Mouse (Mus musculus) MEL (cell line): ENCODE measurements at regions not wholly inside any gene's neighbourhood (a gene's known extent, or its start where the extent isn't known, plus 50 kb on each side); places are given as distances from the start of the nearest gene placed in this dataset.

ENCODE experiments used
- DNase-seq: peaks from one replicate; pipeline ENCODE4 v3.0.0; 2011; ENCODE audit warnings: low read depth, low spot score
- H3K27ac ChIP-seq: 2 replicates; pipeline ENCODE4 v1.5.1; 2012; ENCODE audit warnings: low read depth, mild to moderate bottlenecking, control low read depth, low read length, moderate library complexity; ENCODE audit not compliant: control insufficient read depth
- H3K27me3 ChIP-seq, 2 experiments: fragments of 150-350 bp in 1 of 2; sonication (generic) in 1 of 2; 2 replicates each; pipeline ENCODE4 v1.6.1; 2012; ENCODE audit warnings: low read length in 2 of 2, mild to moderate bottlenecking in 2 of 2, improper control_type of control experiment in 1 of 2, moderate library complexity in 1 of 2; ENCODE audit not compliant: insufficient read depth in 2 of 2, control insufficient read depth in 1 of 2
- H3K36me3 ChIP-seq, 2 experiments: 2 replicates each; pipeline ENCODE4 v1.6.1; 2012 to 2014; ENCODE audit warnings: low read length in 2 of 2, improper control_type of control experiment in 1 of 2, inconsistent platforms in 1 of 2, mild to moderate bottlenecking in 1 of 2; ENCODE audit not compliant: insufficient read depth in 2 of 2, control insufficient read depth in 1 of 2
- H3K4me1 ChIP-seq, 2 experiments: fragments of 150-350 bp in 1 of 2; sonication (generic) in 1 of 2; 2 replicates each; pipeline ENCODE4 v1.6.1; 2012; ENCODE audit warnings: low read length in 2 of 2, improper control_type of control experiment in 1 of 2, mild to moderate bottlenecking in 1 of 2; ENCODE audit not compliant: insufficient read depth in 2 of 2, control insufficient read depth in 1 of 2
- H3K4me3 ChIP-seq, 2 experiments: fragments of 150-350 bp in 1 of 2; sonication (generic) in 1 of 2; 2 replicates each; pipeline ENCODE4 v1.5.1; 2012; ENCODE audit warnings: low read depth in 2 of 2, low read length in 2 of 2, mild to moderate bottlenecking in 2 of 2, moderate library complexity in 2 of 2, control low read depth in 1 of 2, improper control_type of control experiment in 1 of 2; ENCODE audit not compliant: control insufficient read depth in 1 of 2, insufficient read depth in 1 of 2
- H3K79me2 ChIP-seq: 2 replicates; pipeline ENCODE4 v1.6.1; 2012; ENCODE audit warnings: mild to moderate bottlenecking, low read length, moderate library complexity; ENCODE audit not compliant: control insufficient read depth, poor library complexity, insufficient read depth
- H3K9ac ChIP-seq: 2 replicates; pipeline ENCODE4 v1.6.1; 2012; ENCODE audit warnings: low read depth, mild to moderate bottlenecking, control low read depth, low read length, moderate library complexity; ENCODE audit not compliant: control insufficient read depth, poor library complexity, severe bottlenecking
- H3K9me3 ChIP-seq: fragments of 150-350 bp; sonication (generic); replicated peaks from 2 replicates; pipeline ENCODE4 v1.6.1; 2012; ENCODE audit warnings: mild to moderate bottlenecking, low read length, improper control_type of control experiment, moderate library complexity; ENCODE audit not compliant: insufficient read depth
- BHLHE40 ChIP-seq: IDR thresholded peaks from 2 replicates; pipeline ENCODE4 v1.6.1; 2012; ENCODE audit warnings: low read depth, mild to moderate bottlenecking, inconsistent platforms, low read length, improper control_type of control experiment, borderline replicate concordance
- CHD1 ChIP-seq: IDR thresholded peaks from 2 replicates; pipeline ENCODE4 v1.6.1; 2012; ENCODE audit warnings: low read depth, mild to moderate bottlenecking, inconsistent platforms, low read length, improper control_type of control experiment
- CHD2 ChIP-seq: IDR thresholded peaks from 2 replicates; pipeline ENCODE4 v1.6.1; 2011; ENCODE audit warnings: low read length, improper control_type of control experiment
- CTCF ChIP-seq, 3 experiments: IDR thresholded peaks in 2 of 3; conservative IDR thresholded peaks in 1 of 3; 2 replicates each; pipeline ENCODE4 v1.5.1; 2011 to 2012; ENCODE audit warnings: low read length in 3 of 3, low read depth in 2 of 3, mild to moderate bottlenecking in 2 of 3, improper control_type of control experiment in 1 of 3, inconsistent platforms in 1 of 3, mixed read lengths in 1 of 3, moderate library complexity in 1 of 3; ENCODE audit not compliant: control insufficient read depth in 1 of 3, insufficient read depth in 1 of 3, poor library complexity in 1 of 3, severe bottlenecking in 1 of 3
- ELF1 ChIP-seq: IDR thresholded peaks from 2 replicates; pipeline ENCODE4 v1.6.1; 2014; ENCODE audit warnings: low read depth, mild to moderate bottlenecking, inconsistent platforms, low read length, improper control_type of control experiment, moderate library complexity
- ETS1 ChIP-seq: IDR thresholded peaks from 2 replicates; pipeline ENCODE4 v1.6.1; 2012; ENCODE audit warnings: low read depth, mild to moderate bottlenecking, inconsistent platforms, low read length, improper control_type of control experiment, moderate library complexity
- GABPA ChIP-seq: IDR thresholded peaks from 2 replicates; pipeline ENCODE4 v1.6.1; 2012; ENCODE audit warnings: low read depth, mild to moderate bottlenecking, inconsistent platforms, low read length, improper control_type of control experiment, moderate library complexity
- HCFC1 ChIP-seq: IDR thresholded peaks from 2 replicates; pipeline ENCODE4 v1.6.1; 2012; ENCODE audit warnings: low read depth, mild to moderate bottlenecking, inconsistent platforms, low read length, improper control_type of control experiment, moderate library complexity
- JUND ChIP-seq: IDR thresholded peaks from 2 replicates; pipeline ENCODE4 v1.6.1; 2011; ENCODE audit warnings: low read depth, mild to moderate bottlenecking, improper control_type of control experiment, low read length
- MAFK ChIP-seq: IDR thresholded peaks from 2 replicates; pipeline ENCODE4 v1.6.1; 2011; ENCODE audit warnings: low read depth, mild to moderate bottlenecking, low read length, improper control_type of control experiment, borderline replicate concordance
- MAX ChIP-seq: IDR thresholded peaks from 2 replicates; pipeline ENCODE4 v1.6.1; 2011; ENCODE audit warnings: low read length, improper control_type of control experiment
- MAZ ChIP-seq: IDR thresholded peaks from 2 replicates; pipeline ENCODE4 v1.6.1; 2012; ENCODE audit warnings: low read depth, mild to moderate bottlenecking, inconsistent platforms, low read length, improper control_type of control experiment
- MEF2A ChIP-seq: IDR thresholded peaks from 2 replicates; pipeline ENCODE4 v1.6.1; 2014; ENCODE audit warnings: low read depth, mild to moderate bottlenecking, inconsistent platforms, low read length, improper control_type of control experiment; ENCODE audit not compliant: poor library complexity, insufficient replicate concordance, severe bottlenecking; ENCODE audit errors: extremely low read depth
- MXI1 ChIP-seq: IDR thresholded peaks from 2 replicates; pipeline ENCODE4 v1.6.1; 2011; ENCODE audit warnings: mild to moderate bottlenecking, low read depth, low read length, improper control_type of control experiment
- MYC ChIP-seq: IDR thresholded peaks from 2 replicates; pipeline ENCODE4 v1.6.1; 2011; ENCODE audit warnings: low read depth, mild to moderate bottlenecking, low read length, improper control_type of control experiment, moderate library complexity
- POLR2A ChIP-seq, 2 experiments: IDR thresholded peaks; 2 replicates each; pipeline ENCODE4 v1.6.1; 2011 to 2012; ENCODE audit warnings: low read length in 2 of 2, mild to moderate bottlenecking in 2 of 2, control low read depth in 1 of 2, improper control_type of control experiment in 1 of 2, low read depth in 1 of 2, moderate library complexity in 1 of 2; ENCODE audit not compliant: control insufficient read depth in 1 of 2, insufficient read depth in 1 of 2, poor library complexity in 1 of 2
- POLR2AphosphoS5 ChIP-seq: IDR thresholded peaks from 2 replicates; pipeline ENCODE4 v1.6.1; 2012; ENCODE audit warnings: low read depth, borderline replicate concordance, mild to moderate bottlenecking, inconsistent platforms, low read length, moderate library complexity, mixed read lengths
- RAD21 ChIP-seq: IDR thresholded peaks from 2 replicates; pipeline ENCODE4 v1.6.1; 2011; ENCODE audit warnings: mild to moderate bottlenecking, low read depth, low read length, improper control_type of control experiment
- TAL1 ChIP-seq: IDR thresholded peaks from 2 replicates; pipeline ENCODE4 v1.6.1; 2012; ENCODE audit warnings: mild to moderate bottlenecking, inconsistent platforms, low read length, moderate library complexity, mixed read lengths
- USF1 ChIP-seq: IDR thresholded peaks from 2 replicates; pipeline ENCODE4 v1.6.1; 2014; ENCODE audit warnings: low read depth, mild to moderate bottlenecking, inconsistent platforms, low read length, improper control_type of control experiment, moderate library complexity
- USF2 ChIP-seq, 2 experiments: IDR thresholded peaks; 2 replicates each; pipeline ENCODE4 v1.6.1; 2011 to 2012; ENCODE audit warnings: improper control_type of control experiment in 2 of 2, low read length in 2 of 2, borderline replicate concordance in 1 of 2, inconsistent platforms in 1 of 2, low read depth in 1 of 2, mild to moderate bottlenecking in 1 of 2; ENCODE audit not compliant: insufficient read depth in 1 of 2
- ZC3H11A ChIP-seq: IDR thresholded peaks from 2 replicates; pipeline ENCODE4 v1.6.1; 2012; ENCODE audit warnings: low read depth, mild to moderate bottlenecking, inconsistent platforms, low read length, improper control_type of control experiment
- ZKSCAN1 ChIP-seq: IDR thresholded peaks from 2 replicates; pipeline ENCODE4 v1.6.1; 2012; ENCODE audit warnings: low read depth, mild to moderate bottlenecking, inconsistent platforms, low read length, improper control_type of control experiment, moderate library complexity

- TF ChIP-seq MAZ (no peak), ETS1 (no peak), ELF1 (no peak), MXI1 (no peak), MAFK (no peak), USF2 (IDR thresholded peaks at IDR 0.05; ENCODE audit: borderline replicate concordance in 1 of 2, insufficient read depth in 1 of 2, low read depth in 1 of 2, low read length in 2 of 2) (no peak), USF1 (no peak), ZC3H11A (no peak)
- H3K4me1 ChIP-seq = no peaks in the 10 kb centered on the region
- no peaks in the 10 kb centered on the region for H3K79me2 ChIP-seq
- no peaks in the 10 kb centered on the region for H3K27me3 ChIP-seq
- no peak overlapping the region for H3K27ac ChIP-seq
- H3K9me3 ChIP-seq = no peaks in the 10 kb centered on the region
- H3K9ac ChIP-seq = no peak overlapping the region
- no peaks in the 10 kb centered on the region for H3K36me3 ChIP-seq
- DNase-seq = no peak
- H3K4me3 ChIP-seq = no peak overlapping the region
Observed at GRCm38 (mm10) chr8:98377743-98378142, 1038.5 kb downstream of the Cdh8 start.

- Histone ChIP-seq H3K36me3 (no peaks in the 10 kb centered on the region), H3K27me3 (no peaks in the 10 kb centered on the region), H3K79me2 (no peaks in the 10 kb centered on the region), H3K9me3 (no peaks in the 10 kb centered on the region), H3K4me1 (no peaks in the 10 kb centered on the region), H3K27ac (no peak overlapping the region), H3K9ac (no peak overlapping the region), H3K4me3 (no peak overlapping the region)
- TF ChIP-seq GABPA (no peak), BHLHE40 (no peak), CHD1 (no peak), RAD21 (no peak), CHD2 (no peak), CTCF (IDR thresholded peaks at IDR 0.05 in 2 of 3, conservative IDR thresholded peaks at IDR 0.05 in 1 of 3; ENCODE audit: control insufficient read depth in 1 of 3, insufficient read depth in 1 of 3, low read depth in 2 of 3, low read length in 3 of 3, poor library complexity in 1 of 3, severe bottlenecking in 1 of 3) (no peak), MXI1 (no peak), JUND (no peak), MEF2A (no peak), POLR2AphosphoS5 (no peak), HCFC1 (no peak), TAL1 (no peak), MYC (no peak), MAX (no peak), ZC3H11A (no peak), POLR2A (IDR thresholded peaks at IDR 0.05; ENCODE audit: control insufficient read depth in 1 of 2, insufficient read depth in 1 of 2, low read depth in 1 of 2, low read length in 2 of 2, poor library complexity in 1 of 2) (no peak), ZKSCAN1 (no peak)
- DNase-seq = no peak
Observed at GRCm38 (mm10) chr8:98372711-98373420, 1043.4 kb downstream of the Cdh8 start.
